Mouse (Mus musculus): Measurements from ENCODE around the gene Ttc7. TPM values are rescaled to one million over a fixed set of nuclear protein-coding genes. Genes with fewer than 3 reads are reported as not detected.
A peak's percentile ranks its signal among the peaks of the same experiment; 100 is the strongest.

Ttc7 gene
- total RNA-seq, 1 experiment, result 2.7 TPM

GRCm38 (mm10) chr17:87349069-87349468 is 66.4 kb downstream of the Ttc7 start:
- in situ Hi-C loops (cut with MboI; ENCODE audit: low sequenced_read_pairs in 2 of 2, unreplicated experiment in 2 of 2), result no loop called here
- Histone ChIP-seq H3K36me3 (ENCODE audit: control insufficient read depth, insufficient read depth, low read length, poor library complexity, severe bottlenecking) (no peaks in the 10 kb centered on the region; the same call in 1 of the 2 replicates), H3K9me3 (ENCODE audit: control insufficient read depth, insufficient read depth, low read depth, low read length) (no peaks in the 10 kb centered on the region), H3K27ac (ENCODE audit: insufficient read depth, low read depth, low read length, poor library complexity, severe bottlenecking) (no peak overlapping the region), H3K9ac (ENCODE audit: insufficient read depth, low read depth, low read length, poor library complexity, severe bottlenecking) (no peak overlapping the region), H3K4me1 (ENCODE audit: control insufficient read depth in 2 of 2, insufficient read depth in 2 of 2, low read length in 2 of 2, poor library complexity in 1 of 2) (peaks cover 2 to 33% of the 10 kb centered on the region in 2 experiments; a peak in 2 of 4 replicates), H3K4me3 (ENCODE audit: insufficient read depth in 1 of 2, low read depth in 1 of 2, low read length in 2 of 2, poor library complexity in 1 of 2, severe bottlenecking in 1 of 2) (no peak overlapping the region)
- no peak for DNase-seq (ENCODE audit: low read depth, low spot score)
- TF ChIP-seq MAFK (IDR thresholded peaks at IDR 0.05; ENCODE audit: insufficient read depth, low read depth, low read length) (no peak), ZNF384 (IDR thresholded peaks at IDR 0.05; ENCODE audit: low read depth, low read length) (no peak), CHD2 (IDR thresholded peaks at IDR 0.05; ENCODE audit: low read depth, low read length) (no peak), HCFC1 (IDR thresholded peaks at IDR 0.05; ENCODE audit: borderline replicate concordance, insufficient read depth, low read length) (no peak), ZC3H11A (IDR thresholded peaks at IDR 0.05; ENCODE audit: borderline replicate concordance, low read depth, low read length) (no peak)

GRCm38 (mm10) chr17:87349575-87349974 is 66.9 kb downstream of the Ttc7 start:
- TF ChIP-seq ZC3H11A (IDR thresholded peaks at IDR 0.05; ENCODE audit: borderline replicate concordance, low read depth, low read length), result no peak
- no peak for TF ChIP-seq CHD2 (IDR thresholded peaks at IDR 0.05; ENCODE audit: low read depth, low read length)
- Histone ChIP-seq H3K9ac (ENCODE audit: insufficient read depth, low read depth, low read length, poor library complexity, severe bottlenecking) (no peak overlapping the region), H3K36me3 (ENCODE audit: control insufficient read depth, insufficient read depth, low read length, poor library complexity, severe bottlenecking) (no peaks in the 10 kb centered on the region; the same call in 1 of the 2 replicates), H3K9me3 (ENCODE audit: control insufficient read depth, insufficient read depth, low read depth, low read length) (no peaks in the 10 kb centered on the region), H3K4me3 (ENCODE audit: insufficient read depth in 1 of 2, low read depth in 1 of 2, low read length in 2 of 2, poor library complexity in 1 of 2, severe bottlenecking in 1 of 2) (no peak overlapping the region), H3K27ac (ENCODE audit: insufficient read depth, low read depth, low read length, poor library complexity, severe bottlenecking) (no peak overlapping the region), H3K4me1 (ENCODE audit: control insufficient read depth in 2 of 2, insufficient read depth in 2 of 2, low read length in 2 of 2, poor library complexity in 1 of 2) (peaks cover 2 to 33% of the 10 kb centered on the region in 2 experiments; a peak in 2 of 4 replicates)
- no peak for DNase-seq (ENCODE audit: low read depth, low spot score)
- in situ Hi-C loops (cut with MboI; ENCODE audit: low sequenced_read_pairs in 2 of 2, unreplicated experiment in 2 of 2), result no loop called here

- Histone ChIP-seq H3K27ac (ENCODE audit: insufficient read depth, low read depth, low read length, poor library complexity, severe bottlenecking) (peak overlapping the region; percentile 49; the same call in 1 of the 2 replicates), H3K9me3 (ENCODE audit: control insufficient read depth, insufficient read depth, low read depth, low read length) (no peaks in the 10 kb centered on the region), H3K4me3 (ENCODE audit: insufficient read depth in 1 of 2, low read depth in 1 of 2, low read length in 2 of 2, poor library complexity in 1 of 2, severe bottlenecking in 1 of 2) (no peak overlapping the region), H3K4me1 (ENCODE audit: control insufficient read depth in 2 of 2, insufficient read depth in 2 of 2, low read length in 2 of 2, poor library complexity in 1 of 2) (peaks cover 2 to 33% of the 10 kb centered on the region in 2 experiments; a peak in 2 of 4 replicates), H3K9ac (ENCODE audit: insufficient read depth, low read depth, low read length, poor library complexity, severe bottlenecking) (no peak overlapping the region), H3K36me3 (ENCODE audit: control insufficient read depth, insufficient read depth, low read length, poor library complexity, severe bottlenecking) (no peaks in the 10 kb centered on the region; the same call in 1 of the 2 replicates)
- in situ Hi-C loops (cut with MboI; ENCODE audit: low sequenced_read_pairs in 2 of 2, unreplicated experiment in 2 of 2), result no loop called here
- DNase-seq (ENCODE audit: low read depth, low spot score), result no peak
- TF ChIP-seq MAFK (IDR thresholded peaks at IDR 0.05; ENCODE audit: insufficient read depth, low read depth, low read length) (no peak), HCFC1 (IDR thresholded peaks at IDR 0.05; ENCODE audit: borderline replicate concordance, insufficient read depth, low read length) (no peak), CHD2 (IDR thresholded peaks at IDR 0.05; ENCODE audit: low read depth, low read length) (no peak), ZNF384 (IDR thresholded peaks at IDR 0.05; ENCODE audit: low read depth, low read length) (no peak), ZC3H11A (IDR thresholded peaks at IDR 0.05; ENCODE audit: borderline replicate concordance, low read depth, low read length) (no peak)
Measured at GRCm38 (mm10) chr17:87350471-87351240, 68.0 kb downstream of the Ttc7 start.

GRCm38 (mm10) chr17:87351241-87352105 is 68.8 kb downstream of the Ttc7 start:
- H3K27ac ChIP-seq (ENCODE audit: insufficient read depth, low read depth, low read length, poor library complexity, severe bottlenecking), result peak overlapping the region; percentile 49; the same call in 1 of the 2 replicates
- no peak for DNase-seq (ENCODE audit: low read depth, low spot score)
- H3K36me3 ChIP-seq (ENCODE audit: control insufficient read depth, insufficient read depth, low read length, poor library complexity, severe bottlenecking), result no peaks in the 10 kb centered on the region; the same call in 1 of the 2 replicates
- H3K4me3 ChIP-seq (ENCODE audit: insufficient read depth in 1 of 2, low read depth in 1 of 2, low read length in 2 of 2, poor library complexity in 1 of 2, severe bottlenecking in 1 of 2), result no peak overlapping the region
- no peak overlapping the region for H3K9ac ChIP-seq (ENCODE audit: insufficient read depth, low read depth, low read length, poor library complexity, severe bottlenecking)
- peaks cover 2 to 33% of the 10 kb centered on the region in 2 experiments; a peak in 2 of 4 replicates for H3K4me1 ChIP-seq (ENCODE audit: control insufficient read depth in 2 of 2, insufficient read depth in 2 of 2, low read length in 2 of 2, poor library complexity in 1 of 2)
- in situ Hi-C loops (cut with MboI; ENCODE audit: low sequenced_read_pairs in 2 of 2, unreplicated experiment in 2 of 2), result no loop called here
- no peaks in the 10 kb centered on the region for H3K9me3 ChIP-seq (ENCODE audit: control insufficient read depth, insufficient read depth, low read depth, low read length)
- TF ChIP-seq ZNF384 (IDR thresholded peaks at IDR 0.05; ENCODE audit: low read depth, low read length) (no peak), MAFK (IDR thresholded peaks at IDR 0.05; ENCODE audit: insufficient read depth, low read depth, low read length) (no peak), CHD2 (IDR thresholded peaks at IDR 0.05; ENCODE audit: low read depth, low read length) (no peak), ZC3H11A (IDR thresholded peaks at IDR 0.05; ENCODE audit: borderline replicate concordance, low read depth, low read length) (no peak), HCFC1 (IDR thresholded peaks at IDR 0.05; ENCODE audit: borderline replicate concordance, insufficient read depth, low read length) (no peak)
